Mouse (Mus musculus) liver, postnatal 0 days (tissue): ENCODE data around the gene Suclg2. TPM values are rescaled to one million over a fixed set of nuclear protein-coding genes. Genes with fewer than 3 reads are reported as not detected.

Experiments
- ATAC-seq: fragments of 200-750 bp; cut with Nextera tagmentation; 2 replicates; pipeline ENCODE4 v1.8.0; 2017; ENCODE audit warnings: mild to moderate bottlenecking, moderate library complexity
- DNase-seq: peaks from one replicate; pipeline ENCODE4 v3.0.0-alpha.2; 2016
- H3K27ac ChIP-seq: fragments of 300-500 bp; sonication (generic); 2 replicates; pipeline ENCODE4 v1.5.1; 2014; ENCODE audit warnings: antibody characterized with exemption, moderate library complexity, mild to moderate bottlenecking, low read depth
- H3K27me3 ChIP-seq: fragments of 300-500 bp; sonication (generic); 2 replicates; pipeline ENCODE4 v1.6.1; 2014; ENCODE audit warnings: low read length, control low read depth, mixed read lengths; ENCODE audit not compliant: insufficient read depth
- H3K36me3 ChIP-seq: fragments of 300-500 bp; sonication (generic); replicated peaks from 2 replicates; pipeline ENCODE4 v1.6.1; 2014; ENCODE audit warnings: mild to moderate bottlenecking, control low read depth, low read length, moderate library complexity, mixed read lengths; ENCODE audit not compliant: insufficient read depth
- H3K4me1 ChIP-seq: fragments of 300-500 bp; sonication (generic); 2 replicates; pipeline ENCODE4 v1.6.1; 2014; ENCODE audit warnings: antibody characterized with exemption, mild to moderate bottlenecking, control low read depth; ENCODE audit not compliant: insufficient read depth
- H3K4me2 ChIP-seq: fragments of 300-500 bp; sonication (generic); 2 replicates; pipeline ENCODE4 v1.6.1; 2014; ENCODE audit warnings: low read depth, mild to moderate bottlenecking, low read length, moderate library complexity, mixed read lengths
- H3K4me3 ChIP-seq: fragments of 300-500 bp; sonication (generic); 2 replicates; pipeline ENCODE4 v1.5.1; 2014; ENCODE audit warnings: low read depth, low read length
- H3K9ac ChIP-seq: fragments of 300-500 bp; sonication (generic); replicated peaks from 2 replicates; pipeline ENCODE4 v1.6.1; 2014; ENCODE audit warnings: mild to moderate bottlenecking, moderate library complexity
- H3K9me3 ChIP-seq: fragments of 300-500 bp; sonication (generic); 2 replicates; pipeline ENCODE4 v1.6.1; 2016; ENCODE audit warnings: mild to moderate bottlenecking, control low read depth, low read length, mixed read lengths
- CTCF ChIP-seq: sonication (generic); IDR thresholded peaks from 2 replicates; pipeline ENCODE4 v1.5.1; 2016; ENCODE audit warnings: antibody characterized with exemption, low read depth
- EP300 ChIP-seq: IDR thresholded peaks from 2 replicates; pipeline ENCODE4 v1.6.1; 2016; ENCODE audit warnings: antibody characterized with exemption, low read depth, mild to moderate bottlenecking
- WGBS: fragments of 180-500 bp; shearing (Covaris S2); extraction: QIAGEN DNeasy Blood & Tissue Kit; methylation state at CpG from one replicate; pipeline ENCODE4 v1.1.7; 2014; ENCODE audit not compliant: insufficient replicate concordance; 5-methylcytosine and 5-hydroxymethylcytosine counted together
- polyA plus RNA-seq: library from polyadenylated mRNA; unstranded; fragments of >200 nt; fragmentation: Nextera tagmentation; extraction: Ambion mirVana; gene quantifications from 2 replicates; pipeline ENCODE4 v1.2.1, GENCODE M21; 2015

The Suclg2 gene
- polyA plus RNA-seq, 1 experiment from 2014 or later: 73.1 TPM

GRCm38 (mm10) chr6:95573035-95573759, 145.4 kb downstream of the Suclg2 start:
- 78% methylated on average over 3 of the region's 3 CpGs for WGBS
- Histone ChIP-seq H3K9ac (no peak overlapping the region), H3K27ac (no peak overlapping the region), H3K9me3 (no peaks in the 10 kb centered on the region), H3K27me3 (no peaks in the 10 kb centered on the region), H3K4me2 (no peak overlapping the region), H3K4me3 (no peak overlapping the region), H3K4me1 (no peaks in the 10 kb centered on the region), H3K36me3 (peaks cover 13% of the 10 kb centered on the region)
- ATAC-seq: no peak
- no peak for DNase-seq
- TF ChIP-seq CTCF: no peak
- TF ChIP-seq EP300: no peak

GRCm38 (mm10) chr6:95571620-95572019, 147.0 kb downstream of the Suclg2 start:
- Histone ChIP-seq H3K9ac (no peak overlapping the region), H3K27me3 (no peaks in the 10 kb centered on the region), H3K36me3 (peaks cover 13% of the 10 kb centered on the region), H3K4me1 (no peaks in the 10 kb centered on the region), H3K9me3 (no peaks in the 10 kb centered on the region), H3K4me2 (no peak overlapping the region), H3K4me3 (no peak overlapping the region), H3K27ac (no peak overlapping the region)
- ATAC-seq: no peak
- TF ChIP-seq EP300 (no peak), CTCF (no peak)
- DNase-seq: no peak
- WGBS: 81% methylated on average over 3 of the region's 3 CpGs

- Histone ChIP-seq H3K9ac (no peak overlapping the region), H3K4me1 (no peaks in the 10 kb centered on the region), H3K4me3 (no peak overlapping the region), H3K36me3 (peaks cover 10% of the 10 kb centered on the region), H3K27ac (no peak overlapping the region), H3K4me2 (no peak overlapping the region), H3K27me3 (no peaks in the 10 kb centered on the region), H3K9me3 (no peaks in the 10 kb centered on the region)
- WGBS: 79% methylated on average over 2 of the region's 2 CpGs
- TF ChIP-seq CTCF (no peak), EP300 (no peak)
- ATAC-seq (no peak), DNase-seq (no peak)
Observed at GRCm38 (mm10) chr6:95563355-95564009, 155.1 kb downstream of the Suclg2 start.

GRCm38 (mm10) chr6:95556320-95556719, 162.3 kb downstream of the Suclg2 start:
- Histone ChIP-seq H3K9ac (no peak overlapping the region), H3K27ac (no peak overlapping the region), H3K9me3 (no peaks in the 10 kb centered on the region), H3K4me1 (no peaks in the 10 kb centered on the region), H3K36me3 (0 out of 2 replicates have a peak, but pooled peaks cover 3% of the 10 kb centered on the region), H3K27me3 (no peaks in the 10 kb centered on the region), H3K4me3 (no peak overlapping the region), H3K4me2 (no peak overlapping the region)
- 88% methylated on average over 6 of the region's 6 CpGs for WGBS
- DNase-seq (no peak), ATAC-seq (no peak)
- TF ChIP-seq EP300: no peak
- TF ChIP-seq CTCF: no peak

GRCm38 (mm10) chr6:95552339-95552950, 166.2 kb downstream of the Suclg2 start:
- H3K4me2 ChIP-seq: no peak overlapping the region
- no peaks in the 10 kb centered on the region for H3K9me3 ChIP-seq
- no peaks in the 10 kb centered on the region for H3K4me1 ChIP-seq
- peaks cover 5% of the 10 kb centered on the region; the same call in 1 of the 2 replicates for H3K36me3 ChIP-seq
- H3K27ac ChIP-seq: no peak overlapping the region
- DNase-seq: no peak
- 40% methylated on average over 6 of the region's 6 CpGs for WGBS
- H3K4me3 ChIP-seq: no peak overlapping the region
- TF ChIP-seq EP300 (no peak), CTCF (no peak)
- ATAC-seq: no peak
- no peak overlapping the region for H3K9ac ChIP-seq
- H3K27me3 ChIP-seq: no peaks in the 10 kb centered on the region

- Histone ChIP-seq H3K4me2 (no peak overlapping the region), H3K9me3 (no peaks in the 10 kb centered on the region), H3K4me3 (no peak overlapping the region), H3K27ac (no peak overlapping the region), H3K36me3 (peaks cover 5% of the 10 kb centered on the region; the same call in 1 of the 2 replicates), H3K4me1 (no peaks in the 10 kb centered on the region), H3K9ac (no peak overlapping the region), H3K27me3 (no peaks in the 10 kb centered on the region)
- TF ChIP-seq CTCF (no peak), EP300 (no peak)
- ATAC-seq (no peak), DNase-seq (no peak)
- WGBS: 74% methylated on average over 4 of the region's 4 CpGs
Observed at GRCm38 (mm10) chr6:95551000-95551399, 167.6 kb downstream of the Suclg2 start.
